Mouse (Mus musculus) kidney, embryonic 15.5 days (tissue): ENCODE data around the gene Grm8. TPM values are rescaled to one million over a fixed set of nuclear protein-coding genes. Genes with fewer than 3 reads are reported as not detected.

ENCODE experiments used
- ATAC-seq: fragments of 200-750 bp; cut with Nextera tagmentation; replicated peaks from 2 replicates; pipeline ENCODE4 v1.8.0; 2017; ENCODE audit warnings: moderate TSS enrichment; ENCODE audit not compliant: low FRiP score
- H3K27ac ChIP-seq: fragments of 300-500 bp; sonication (generic); 2 replicates; pipeline ENCODE4 v1.5.1; 2015; ENCODE audit warnings: mild to moderate bottlenecking, inconsistent platforms
- H3K27me3 ChIP-seq: fragments of 300-500 bp; sonication (generic); 2 replicates; pipeline ENCODE4 v1.6.1; 2015; ENCODE audit warnings: inconsistent platforms
- H3K36me3 ChIP-seq: fragments of 300-500 bp; sonication (generic); 2 replicates; pipeline ENCODE4 v1.6.1; 2015; ENCODE audit warnings: inconsistent platforms
- H3K4me1 ChIP-seq: fragments of 300-500 bp; sonication (generic); 2 replicates; pipeline ENCODE4 v1.6.1; 2015; ENCODE audit warnings: inconsistent platforms
- H3K4me2 ChIP-seq: fragments of 300-500 bp; sonication (generic); 2 replicates; pipeline ENCODE4 v1.6.1; 2015; ENCODE audit warnings: moderate library complexity, mild to moderate bottlenecking, inconsistent platforms
- H3K4me3 ChIP-seq: fragments of 300-500 bp; sonication (generic); replicated peaks from 2 replicates; pipeline ENCODE4 v1.5.1; 2015; ENCODE audit warnings: mild to moderate bottlenecking, inconsistent platforms
- H3K9ac ChIP-seq: fragments of 300-500 bp; sonication (generic); 2 replicates; pipeline ENCODE4 v1.6.1; 2015; ENCODE audit warnings: mild to moderate bottlenecking, inconsistent platforms
- H3K9me3 ChIP-seq: fragments of 300-500 bp; sonication (generic); replicated peaks from 2 replicates; pipeline ENCODE4 v1.6.1; 2016; ENCODE audit warnings: inconsistent platforms
- WGBS: fragments of 180-500 bp; shearing (Covaris S2); methylation state at CpG from one replicate; pipeline ENCODE4 v1.1.7; 2015; ENCODE audit warnings: mixed read lengths; 5-methylcytosine and 5-hydroxymethylcytosine counted together
- polyA plus RNA-seq: library from polyadenylated mRNA; unstranded; fragments of >200 nt; fragmentation: Nextera tagmentation; extraction: Ambion mirVana; gene quantifications from 2 replicates; pipeline ENCODE4 v1.2.1, GENCODE M21; 2015

Grm8 gene
- polyA plus RNA-seq, 1 experiment from 2014 or later = 0.45 TPM

DNA sequence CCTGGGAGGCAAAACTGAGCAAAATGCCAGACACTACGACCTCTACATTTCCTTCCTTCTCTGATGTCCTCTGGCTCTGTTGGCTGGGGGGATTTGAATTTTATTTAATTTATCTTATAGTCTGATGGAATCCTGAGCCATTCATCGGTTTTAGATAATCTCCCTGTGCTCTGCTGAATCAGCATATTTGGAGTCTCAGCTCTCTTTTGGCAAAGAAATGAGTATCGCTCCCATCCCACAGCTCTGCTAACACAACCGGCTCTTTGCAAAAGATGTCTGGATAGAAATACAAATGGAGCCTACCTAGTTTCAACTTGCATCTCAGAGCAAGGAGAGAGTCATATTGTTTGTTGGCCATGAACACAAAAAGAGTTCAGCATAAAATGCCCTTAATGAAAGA lies 388.5 kb downstream of the Grm8 start:
- no peaks in the 10 kb centered on the region for H3K27me3 ChIP-seq
- no peak for ATAC-seq
- H3K9ac ChIP-seq = no peak overlapping the region
- no peak overlapping the region for H3K4me2 ChIP-seq
- no peaks in the 10 kb centered on the region for H3K9me3 ChIP-seq
- no peaks in the 10 kb centered on the region for H3K36me3 ChIP-seq
- H3K27ac ChIP-seq = no peak overlapping the region
- no peaks in the 10 kb centered on the region for H3K4me1 ChIP-seq
- H3K4me3 ChIP-seq = no peak overlapping the region
- WGBS = 72% methylated on average over 4 of the region's 4 CpGs

DNA sequence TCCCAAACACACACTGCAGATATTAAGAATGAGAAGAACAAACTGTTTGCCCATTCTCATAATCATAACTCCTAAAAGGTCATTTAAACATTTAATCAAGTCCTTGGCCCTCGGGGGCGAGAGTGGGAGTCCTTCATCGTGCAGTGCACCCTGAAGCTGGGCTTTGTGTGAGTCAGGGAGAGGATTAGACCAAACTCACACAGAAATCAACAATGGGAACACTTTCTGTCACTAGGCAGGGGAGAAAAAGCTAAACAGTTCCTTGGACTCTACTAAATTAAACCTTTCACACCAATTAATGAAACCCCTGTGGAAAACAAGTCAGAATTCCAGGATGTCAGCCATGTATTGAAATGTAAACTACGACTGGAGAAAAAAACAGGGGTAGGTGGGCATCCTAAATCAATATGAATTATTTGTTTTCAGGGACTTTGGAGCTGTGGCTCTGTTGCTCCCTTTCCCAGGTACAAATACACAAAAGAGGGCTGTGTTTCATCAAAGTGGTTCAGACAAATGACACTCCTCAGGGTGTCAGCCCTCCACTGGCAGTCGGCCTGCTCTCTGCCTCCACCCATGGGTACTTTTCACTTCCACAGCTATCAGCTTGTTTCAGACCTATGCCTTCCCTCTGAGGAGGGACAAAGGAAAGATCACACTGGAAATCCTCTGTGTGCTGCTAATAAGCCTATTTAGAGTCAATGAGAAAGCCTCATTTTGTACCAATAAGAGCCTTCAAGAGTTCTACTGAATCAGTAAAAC lies 389.1 kb downstream of the Grm8 start:
- 47% methylated on average over 5 of the region's 5 CpGs for WGBS
- Histone ChIP-seq H3K9ac (no peak overlapping the region), H3K4me3 (no peak overlapping the region), H3K4me2 (no peak overlapping the region), H3K27me3 (no peaks in the 10 kb centered on the region), H3K9me3 (no peaks in the 10 kb centered on the region), H3K27ac (no peak overlapping the region), H3K36me3 (no peaks in the 10 kb centered on the region), H3K4me1 (no peaks in the 10 kb centered on the region)
- no peak for ATAC-seq

DNA sequence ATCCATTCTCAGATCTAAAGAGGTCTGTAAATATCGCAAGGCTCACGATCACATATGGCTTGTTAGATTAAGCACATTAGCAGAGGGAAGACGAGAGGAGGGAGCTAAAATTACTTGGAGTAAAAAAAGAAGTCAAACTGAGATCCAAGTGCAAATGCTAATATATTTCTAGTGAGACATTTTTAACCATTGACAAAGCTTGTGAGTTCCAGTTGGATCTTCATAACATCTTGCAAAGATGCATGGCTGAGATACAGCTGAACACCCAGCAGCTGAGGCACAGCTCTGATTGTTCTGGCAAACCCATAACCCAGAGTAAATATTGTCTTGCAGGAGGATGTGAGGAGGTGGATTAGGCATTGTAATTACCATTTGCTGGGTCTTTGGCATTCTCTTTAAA lies 445.6 kb downstream of the Grm8 start:
- no peak for ATAC-seq
- H3K36me3 ChIP-seq = no peaks in the 10 kb centered on the region
- no peak overlapping the region for H3K9ac ChIP-seq
- H3K27ac ChIP-seq = no peak overlapping the region
- no peaks in the 10 kb centered on the region for H3K4me1 ChIP-seq
- 76% methylated on average over 3 of the region's 3 CpGs for WGBS
- no peak overlapping the region for H3K4me3 ChIP-seq
- H3K9me3 ChIP-seq = no peaks in the 10 kb centered on the region
- no peak overlapping the region for H3K4me2 ChIP-seq
- no peaks in the 10 kb centered on the region for H3K27me3 ChIP-seq

DNA sequence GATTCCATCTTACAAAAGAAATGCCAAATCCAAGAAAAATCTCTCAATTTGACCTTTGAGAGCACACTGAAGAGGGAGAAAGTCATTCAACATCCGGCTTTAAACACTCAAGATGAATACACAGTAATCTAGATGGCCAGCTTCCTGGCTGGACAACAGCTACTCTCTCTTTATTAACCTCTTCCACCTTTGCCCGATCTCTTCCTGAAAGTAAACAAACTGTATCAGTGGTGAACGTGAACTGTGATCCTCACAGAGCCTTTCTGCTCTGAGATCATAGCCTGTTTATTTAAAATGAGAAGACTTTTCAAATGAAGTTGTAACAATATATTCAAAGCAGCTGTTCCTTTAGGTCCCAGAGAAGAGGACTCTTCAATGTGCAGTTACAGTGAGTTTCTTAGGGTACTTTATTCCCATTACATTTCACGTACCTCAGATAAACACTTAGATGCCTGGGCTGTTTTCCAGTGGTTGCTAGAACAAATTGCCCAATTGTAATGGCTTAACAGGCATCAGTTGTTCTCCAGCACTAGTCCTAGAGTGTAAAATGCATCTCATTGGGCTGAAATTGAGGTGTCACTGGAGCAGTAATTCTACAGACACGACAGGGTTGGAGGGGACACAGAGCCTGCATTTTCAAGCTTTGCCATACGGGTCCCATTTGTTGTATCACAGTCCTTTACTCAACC lies 473.1 kb downstream of the Grm8 start:
- Histone ChIP-seq H3K9me3 (no peaks in the 10 kb centered on the region), H3K36me3 (no peaks in the 10 kb centered on the region), H3K4me2 (no peak overlapping the region), H3K27ac (no peak overlapping the region), H3K4me1 (no peaks in the 10 kb centered on the region), H3K4me3 (no peak overlapping the region), H3K9ac (no peak overlapping the region), H3K27me3 (no peaks in the 10 kb centered on the region)
- ATAC-seq = no peak
- 27% methylated on average over 6 of the region's 6 CpGs for WGBS

DNA sequence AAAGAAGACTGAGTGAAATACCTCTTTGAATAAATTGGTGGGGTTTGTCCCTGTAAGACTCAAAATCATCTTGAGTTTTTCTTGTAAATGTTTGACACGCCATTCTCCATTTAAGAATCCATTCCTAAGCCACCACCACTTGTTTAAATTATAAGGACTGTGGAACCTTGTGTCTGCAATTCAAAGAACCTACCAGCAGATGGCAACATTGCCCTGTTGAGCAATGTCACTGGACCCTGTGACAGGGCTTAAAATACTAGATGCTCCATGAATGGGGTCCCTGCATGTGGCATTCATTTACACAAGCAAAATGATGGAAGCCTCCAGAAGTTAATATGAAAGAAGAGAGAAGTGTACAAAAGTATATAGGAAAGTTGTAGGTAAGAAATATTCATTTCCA lies 477.5 kb downstream of the Grm8 start:
- whole genome bisulfite sequencing = 55% methylated on average over 1 of the region's 1 CpGs
- peak; percentile 58; the same call in 1 of the 2 replicates for ATAC-seq
- Histone ChIP-seq H3K9ac (no peak overlapping the region), H3K4me2 (no peak overlapping the region), H3K27me3 (no peaks in the 10 kb centered on the region), H3K4me1 (no peaks in the 10 kb centered on the region), H3K36me3 (no peaks in the 10 kb centered on the region), H3K4me3 (no peak overlapping the region), H3K27ac (no peak overlapping the region), H3K9me3 (no peaks in the 10 kb centered on the region)

DNA sequence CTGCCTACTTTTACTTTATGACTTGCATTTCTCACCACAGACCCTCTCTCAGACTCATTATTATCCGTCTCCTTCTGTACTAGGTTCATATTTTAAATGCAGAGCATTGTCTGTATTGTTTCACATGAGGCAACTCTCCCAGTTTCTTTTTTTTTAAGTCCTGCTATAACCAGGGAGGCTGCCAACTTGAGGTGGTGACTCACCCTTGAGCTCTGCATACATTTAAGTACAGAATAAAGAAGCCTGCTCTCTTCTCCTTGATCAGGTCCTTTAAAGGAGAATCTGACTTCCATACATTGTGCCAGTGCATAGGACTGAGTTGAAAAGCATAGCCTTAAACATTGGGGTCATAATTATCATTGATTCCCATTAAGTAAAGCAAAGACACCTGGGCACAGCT lies 488.5 kb downstream of the Grm8 start:
- no peaks in the 10 kb centered on the region for H3K4me1 ChIP-seq
- ATAC-seq = no peak
- H3K36me3 ChIP-seq = no peaks in the 10 kb centered on the region
- H3K27ac ChIP-seq = no peak overlapping the region
- H3K4me2 ChIP-seq = no peak overlapping the region
- no peaks in the 10 kb centered on the region for H3K9me3 ChIP-seq
- no peak overlapping the region for H3K9ac ChIP-seq
- H3K27me3 ChIP-seq = no peaks in the 10 kb centered on the region
- no peak overlapping the region for H3K4me3 ChIP-seq
- 75% methylated on average over 1 of the region's 1 CpGs for WGBS

DNA sequence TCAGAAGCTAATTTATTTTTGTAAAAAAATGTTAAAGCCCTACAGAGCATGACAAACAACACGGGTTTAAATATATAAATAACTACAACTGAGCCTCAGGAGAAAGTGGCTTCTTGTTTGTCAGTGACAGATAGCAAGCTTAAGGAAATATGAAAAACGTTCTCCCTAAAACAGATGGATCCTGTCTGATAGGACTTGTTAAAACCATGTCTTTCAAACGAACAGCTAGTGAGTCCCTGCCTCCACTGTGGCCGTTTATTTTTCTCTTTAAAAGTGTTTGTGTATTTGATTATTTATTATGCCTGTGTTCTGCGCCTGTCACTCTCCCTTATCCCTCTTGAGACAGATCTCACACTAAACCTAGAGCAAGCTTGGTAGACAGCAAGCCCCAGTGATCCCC lies 489.9 kb downstream of the Grm8 start:
- ATAC-seq = no peak
- no peaks in the 10 kb centered on the region for H3K4me1 ChIP-seq
- H3K9me3 ChIP-seq = no peaks in the 10 kb centered on the region
- no peak overlapping the region for H3K27ac ChIP-seq
- H3K9ac ChIP-seq = no peak overlapping the region
- no peaks in the 10 kb centered on the region for H3K27me3 ChIP-seq
- no peak overlapping the region for H3K4me2 ChIP-seq
- no peaks in the 10 kb centered on the region for H3K36me3 ChIP-seq
- no peak overlapping the region for H3K4me3 ChIP-seq
- 48% methylated on average over 5 of the region's 5 CpGs for WGBS

DNA sequence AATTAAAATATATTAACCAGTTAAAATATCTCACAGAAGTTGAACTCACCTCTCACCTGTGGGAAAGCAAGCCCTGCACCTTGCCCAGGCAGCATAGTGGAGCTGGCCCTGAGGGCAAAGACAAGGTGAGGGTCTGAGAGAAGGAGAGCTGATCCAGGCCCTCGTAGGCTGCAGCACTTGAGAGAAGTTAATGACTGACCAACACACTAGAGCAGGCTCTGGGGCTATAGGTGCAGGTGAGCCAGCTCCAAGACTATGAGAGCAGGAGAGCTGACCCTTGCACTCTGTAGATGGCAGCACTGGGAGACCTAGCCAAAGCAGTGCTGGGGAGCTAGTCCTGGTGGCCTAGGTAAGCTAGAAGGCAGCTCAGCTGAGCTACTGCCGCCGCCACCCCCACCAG lies 499.1 kb downstream of the Grm8 start:
- ATAC-seq = peak; percentile 94
- H3K9me3 ChIP-seq = no peaks in the 10 kb centered on the region
- WGBS = 75% methylated on average over 3 of the region's 3 CpGs
- H3K4me1 ChIP-seq = no peaks in the 10 kb centered on the region
- no peak overlapping the region for H3K4me3 ChIP-seq
- no peak overlapping the region for H3K27ac ChIP-seq
- H3K9ac ChIP-seq = no peak overlapping the region
- H3K36me3 ChIP-seq = no peaks in the 10 kb centered on the region
- no peak overlapping the region for H3K4me2 ChIP-seq
- H3K27me3 ChIP-seq = no peaks in the 10 kb centered on the region

DNA sequence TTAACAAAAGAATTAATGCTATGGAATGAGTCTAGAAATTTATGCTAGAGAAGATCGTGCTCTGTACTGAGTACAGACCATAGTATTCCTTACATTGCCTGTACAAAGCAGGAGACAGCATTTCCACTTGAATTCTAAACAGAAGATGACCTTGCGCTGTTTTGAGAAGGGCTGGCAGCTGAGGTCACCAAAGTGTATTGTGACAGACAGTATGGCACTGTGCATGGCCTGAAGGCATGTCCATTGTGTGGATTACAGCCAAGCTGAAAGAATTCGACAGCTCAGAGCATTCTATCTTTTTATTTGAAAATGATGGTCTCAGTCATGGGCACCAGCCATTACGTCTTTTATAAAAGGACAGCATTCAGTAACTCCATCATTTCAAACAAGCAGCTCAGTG lies 517.5 kb downstream of the Grm8 start:
- no peak overlapping the region for H3K4me2 ChIP-seq
- H3K27ac ChIP-seq = no peak overlapping the region
- H3K27me3 ChIP-seq = no peaks in the 10 kb centered on the region
- ATAC-seq = no peak
- H3K9ac ChIP-seq = no peak overlapping the region
- 87% methylated on average over 4 of the region's 4 CpGs for WGBS
- H3K36me3 ChIP-seq = no peaks in the 10 kb centered on the region
- H3K9me3 ChIP-seq = no peaks in the 10 kb centered on the region
- no peak overlapping the region for H3K4me3 ChIP-seq
- H3K4me1 ChIP-seq = no peaks in the 10 kb centered on the region

DNA sequence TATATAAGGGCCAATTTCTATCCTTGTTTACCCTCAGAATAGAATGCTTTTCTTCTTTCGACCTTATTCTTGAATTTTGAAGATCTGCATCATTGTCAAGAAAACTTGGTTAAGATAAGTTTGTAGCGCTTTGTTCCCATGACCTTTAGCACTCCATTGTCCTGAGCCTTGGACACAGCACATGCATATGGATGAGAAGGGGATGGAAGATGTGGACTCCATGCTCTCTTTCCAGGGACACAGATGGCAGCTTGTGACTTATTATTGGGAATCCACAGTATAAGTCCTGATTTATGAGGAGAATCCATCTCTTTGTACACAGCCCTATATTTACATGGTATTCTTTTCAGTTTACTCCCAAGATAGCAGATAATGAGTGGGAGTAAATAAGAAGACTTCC lies 554.5 kb downstream of the Grm8 start:
- 82% methylated on average over 2 of the region's 2 CpGs for WGBS
- Histone ChIP-seq H3K27ac (no peak overlapping the region), H3K4me3 (no peak overlapping the region), H3K27me3 (no peaks in the 10 kb centered on the region), H3K36me3 (no peaks in the 10 kb centered on the region), H3K4me2 (no peak overlapping the region), H3K9ac (no peak overlapping the region), H3K4me1 (no peaks in the 10 kb centered on the region), H3K9me3 (no peaks in the 10 kb centered on the region)
- ATAC-seq = no peak

DNA sequence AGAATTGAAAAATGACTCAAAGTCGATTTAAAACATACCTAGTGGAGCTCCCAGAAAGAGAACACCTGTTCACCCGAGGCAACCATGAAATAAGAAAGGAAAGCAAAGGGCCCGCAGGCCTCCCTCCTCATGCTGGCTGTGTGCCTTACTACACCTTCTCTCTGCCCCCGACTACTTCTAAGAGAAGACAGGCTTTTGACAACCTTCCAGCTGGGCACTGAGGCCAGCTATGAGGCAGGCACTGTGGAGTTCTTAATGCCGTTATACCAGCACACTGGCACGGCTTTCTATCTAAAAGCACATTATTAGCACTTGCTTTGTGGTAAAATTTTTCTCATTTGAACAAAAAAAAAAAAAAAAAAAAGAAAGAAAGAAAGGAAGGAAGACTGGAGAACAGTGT lies 589.5 kb downstream of the Grm8 start:
- Histone ChIP-seq H3K27me3 (no peaks in the 10 kb centered on the region), H3K4me1 (no peaks in the 10 kb centered on the region), H3K36me3 (no peaks in the 10 kb centered on the region), H3K4me3 (no peak overlapping the region), H3K9me3 (no peaks in the 10 kb centered on the region), H3K9ac (no peak overlapping the region), H3K4me2 (no peak overlapping the region), H3K27ac (no peak overlapping the region)
- 74% methylated on average over 6 of the region's 6 CpGs for WGBS
- ATAC-seq = no peak

DNA sequence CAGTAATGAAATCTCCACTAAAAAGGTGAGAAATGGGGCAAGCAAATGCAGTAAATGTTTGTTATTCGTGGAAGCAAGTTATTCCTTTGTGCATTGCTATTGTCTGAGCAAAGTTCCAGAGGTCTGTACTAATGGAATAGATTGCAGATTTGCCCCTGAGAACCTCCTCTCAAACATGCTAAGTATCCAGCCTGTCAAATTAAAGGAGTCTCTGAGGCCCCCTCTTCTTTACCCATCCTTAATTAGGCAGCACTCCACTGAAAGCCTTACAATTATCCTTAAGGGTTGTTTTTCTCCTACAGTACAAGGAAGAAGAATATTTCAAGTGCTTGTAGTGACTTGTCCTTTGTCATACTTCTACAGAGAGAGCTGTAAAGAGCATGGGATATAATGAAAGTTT lies 617.4 kb downstream of the Grm8 start:
- no peak overlapping the region for H3K4me2 ChIP-seq
- 78% methylated on average over 1 of the region's 1 CpGs for WGBS
- no peak for ATAC-seq
- no peaks in the 10 kb centered on the region for H3K27me3 ChIP-seq
- H3K9me3 ChIP-seq = no peaks in the 10 kb centered on the region
- H3K27ac ChIP-seq = no peak overlapping the region
- H3K9ac ChIP-seq = no peak overlapping the region
- no peaks in the 10 kb centered on the region for H3K36me3 ChIP-seq
- H3K4me3 ChIP-seq = no peak overlapping the region
- H3K4me1 ChIP-seq = no peaks in the 10 kb centered on the region

DNA sequence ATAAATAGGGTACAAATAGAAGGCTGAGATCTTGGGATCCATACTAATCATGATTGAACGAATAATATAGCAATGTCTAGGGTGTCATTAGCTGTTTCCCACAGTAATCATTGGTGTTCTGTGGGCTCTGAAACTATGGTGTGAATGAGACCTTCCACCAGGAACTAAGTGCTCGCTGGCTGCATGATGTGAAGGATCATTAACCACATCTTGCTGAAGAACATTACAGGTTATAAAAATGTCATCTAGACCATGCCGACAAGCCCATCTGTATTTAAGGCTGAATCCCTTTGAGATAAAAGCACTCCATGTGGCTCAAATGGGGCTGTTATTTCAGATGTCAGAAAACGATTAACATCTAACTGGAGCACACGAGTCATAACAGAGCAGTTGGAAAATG lies 674.0 kb downstream of the Grm8 start:
- H3K4me2 ChIP-seq = no peak overlapping the region
- no peaks in the 10 kb centered on the region for H3K4me1 ChIP-seq
- peak; percentile 54; the same call in 1 of the 2 replicates for ATAC-seq
- H3K9ac ChIP-seq = no peak overlapping the region
- no peaks in the 10 kb centered on the region for H3K9me3 ChIP-seq
- H3K4me3 ChIP-seq = no peak overlapping the region
- no peak overlapping the region for H3K27ac ChIP-seq
- 17% methylated on average over 5 of the region's 5 CpGs for WGBS
- no peaks in the 10 kb centered on the region for H3K27me3 ChIP-seq
- H3K36me3 ChIP-seq = no peaks in the 10 kb centered on the region
